Mouse (Mus musculus): Measurements from ENCODE around the gene Wfs1. TPM values are rescaled to one million over a fixed set of nuclear protein-coding genes. Genes with fewer than 3 reads are reported as not detected.

Gene Wfs1
- polyA plus RNA-seq, 1 experiment from 2014 or later, result 9.7 TPM

DNA sequence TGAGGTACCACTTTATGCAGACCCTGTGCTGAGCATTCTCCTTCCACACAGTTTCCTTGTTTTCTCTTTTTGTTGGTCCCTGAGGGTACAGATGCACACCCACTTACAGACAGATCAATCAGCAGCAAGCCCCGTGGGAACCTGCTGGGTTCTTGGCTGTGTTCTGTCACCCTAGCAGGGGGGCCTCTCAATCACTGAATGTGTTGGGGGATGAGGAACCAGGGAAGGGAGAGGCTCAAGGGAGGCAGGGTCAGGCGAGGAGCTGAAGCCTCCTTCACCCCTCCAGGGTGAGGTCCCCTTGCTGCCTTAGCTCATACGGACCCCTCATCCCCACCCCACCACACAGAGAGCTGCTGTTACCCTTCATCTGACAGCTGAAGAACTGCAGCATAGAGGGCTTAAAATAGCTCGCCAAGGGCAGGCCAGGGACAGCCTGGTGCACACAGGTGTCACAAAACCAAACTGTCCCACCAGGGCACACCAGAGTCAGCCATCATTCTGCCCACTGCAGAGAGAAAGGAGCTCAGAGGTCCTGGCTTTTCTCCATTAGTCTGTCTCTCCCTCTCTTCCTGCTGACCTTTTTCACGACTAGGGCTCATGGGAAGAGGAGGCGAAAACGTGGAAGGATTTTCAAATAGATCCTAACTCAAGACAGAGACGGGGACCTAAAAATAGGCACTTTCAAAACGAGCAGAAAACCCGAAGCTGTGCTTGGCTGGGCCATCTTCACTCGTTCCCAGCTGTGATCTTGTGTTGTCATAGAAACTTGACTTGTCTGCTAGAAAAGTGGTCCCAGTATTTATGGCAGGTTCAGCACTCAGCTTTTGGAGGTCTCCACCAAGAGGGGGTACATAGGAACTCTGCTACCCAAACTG, 64.9 kb downstream of the Wfs1 start:
- Histone ChIP-seq H3K4me2 (replicated peaks) (no peak overlapping the region), H3K9me3 (no peaks in the 10 kb centered on the region), H3K9ac (no peak overlapping the region), H3K27me3 (no peaks in the 10 kb centered on the region; the same call in 1 of the 2 replicates), H3K36me3 (no peaks in the 10 kb centered on the region), H3K4me3 (no peak overlapping the region), H3K4me1 (no peaks in the 10 kb centered on the region), H3K27ac (no peak overlapping the region)
- no peak for ATAC-seq (ENCODE audit: insufficient number of reproducible peaks, insufficient read depth, low FRiP score, low TSS enrichment)
- 47% methylated on average over 11 of the region's 11 CpGs for WGBS

DNA sequence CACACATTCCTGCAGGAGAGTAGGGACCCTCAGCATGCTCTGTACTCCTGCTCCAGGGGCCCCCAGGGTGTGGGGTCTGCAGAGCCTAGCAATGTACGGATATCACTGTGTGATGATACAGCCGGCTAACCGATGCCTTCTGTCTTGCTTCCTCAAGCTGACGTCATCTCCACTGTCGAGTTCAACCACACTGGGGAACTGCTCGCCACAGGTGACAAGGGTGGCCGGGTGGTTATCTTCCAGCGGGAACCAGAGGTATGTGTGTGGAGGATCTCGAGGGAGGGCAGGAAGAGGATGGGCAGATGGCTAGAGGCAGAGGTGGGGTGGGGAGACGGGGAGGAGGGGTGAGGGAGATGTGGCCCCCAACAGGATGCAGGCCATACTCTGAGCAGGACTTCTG, 66.2 kb downstream of the Wfs1 start:
- Histone ChIP-seq H3K4me1 (no peaks in the 10 kb centered on the region), H3K9ac (no peak overlapping the region), H3K27me3 (no peaks in the 10 kb centered on the region; the same call in 1 of the 2 replicates), H3K4me2 (replicated peaks) (no peak overlapping the region), H3K4me3 (no peak overlapping the region), H3K36me3 (no peaks in the 10 kb centered on the region), H3K27ac (no peak overlapping the region), H3K9me3 (no peaks in the 10 kb centered on the region)
- ATAC-seq (ENCODE audit: insufficient number of reproducible peaks, insufficient read depth, low FRiP score, low TSS enrichment), result no peak
- WGBS, result 76% methylated on average over 10 of the region's 10 CpGs

- Histone ChIP-seq H3K27ac (no peak overlapping the region), H3K4me3 (no peak overlapping the region), H3K36me3 (no peaks in the 10 kb centered on the region), H3K27me3 (no peaks in the 10 kb centered on the region; the same call in 1 of the 2 replicates), H3K4me1 (no peaks in the 10 kb centered on the region), H3K9ac (no peak overlapping the region), H3K9me3 (no peaks in the 10 kb centered on the region), H3K4me2 (replicated peaks) (no peak overlapping the region)
- ATAC-seq (ENCODE audit: insufficient number of reproducible peaks, insufficient read depth, low FRiP score, low TSS enrichment), result no peak
- 80% methylated on average over 1 of the region's 1 CpGs for WGBS
Observed at GRCm38 (mm10) chr5:36921871-36922270, 67.1 kb downstream of the Wfs1 start.

DNA sequence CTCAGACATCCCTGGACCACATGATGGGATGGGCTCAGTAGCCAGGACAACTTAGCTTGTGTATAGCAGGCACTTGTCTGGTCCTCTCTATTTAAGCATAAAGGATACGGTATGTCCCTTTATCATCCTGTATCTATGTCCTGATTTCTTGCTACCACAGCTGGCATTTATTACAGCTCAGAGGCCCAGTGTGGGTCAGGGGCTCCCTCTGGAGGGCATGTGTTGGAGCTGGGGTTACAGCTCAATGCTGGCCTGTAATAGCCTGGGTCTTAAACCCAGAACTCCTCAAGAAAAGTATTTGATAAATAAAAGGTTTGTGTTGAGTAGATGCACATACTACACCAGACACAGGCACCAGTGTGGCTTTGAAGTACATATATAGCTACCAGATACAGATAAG, 68.9 kb downstream of the Wfs1 start:
- Histone ChIP-seq H3K27me3 (no peaks in the 10 kb centered on the region; the same call in 1 of the 2 replicates), H3K4me3 (no peak overlapping the region), H3K36me3 (no peaks in the 10 kb centered on the region), H3K9me3 (no peaks in the 10 kb centered on the region), H3K27ac (no peak overlapping the region), H3K4me2 (replicated peaks) (no peak overlapping the region), H3K9ac (no peak overlapping the region), H3K4me1 (no peaks in the 10 kb centered on the region)
- no peak for ATAC-seq (ENCODE audit: insufficient number of reproducible peaks, insufficient read depth, low FRiP score, low TSS enrichment)
- 16% methylated on average over 1 of the region's 1 CpGs for WGBS

GRCm38 (mm10) chr5:36918016-36918415, 71.0 kb downstream of the Wfs1 start:
- no peak for ATAC-seq (ENCODE audit: insufficient number of reproducible peaks, insufficient read depth, low FRiP score, low TSS enrichment)
- H3K27ac ChIP-seq, result no peak overlapping the region
- H3K36me3 ChIP-seq, result no peaks in the 10 kb centered on the region
- H3K27me3 ChIP-seq, result no peaks in the 10 kb centered on the region
- H3K4me3 ChIP-seq, result no peak overlapping the region
- no peaks in the 10 kb centered on the region for H3K4me1 ChIP-seq
- 76% methylated on average over 7 of the region's 7 CpGs for WGBS
- no peaks in the 10 kb centered on the region for H3K9me3 ChIP-seq
- H3K9ac ChIP-seq, result no peak overlapping the region
- no peak overlapping the region for H3K4me2 ChIP-seq (replicated peaks)

DNA sequence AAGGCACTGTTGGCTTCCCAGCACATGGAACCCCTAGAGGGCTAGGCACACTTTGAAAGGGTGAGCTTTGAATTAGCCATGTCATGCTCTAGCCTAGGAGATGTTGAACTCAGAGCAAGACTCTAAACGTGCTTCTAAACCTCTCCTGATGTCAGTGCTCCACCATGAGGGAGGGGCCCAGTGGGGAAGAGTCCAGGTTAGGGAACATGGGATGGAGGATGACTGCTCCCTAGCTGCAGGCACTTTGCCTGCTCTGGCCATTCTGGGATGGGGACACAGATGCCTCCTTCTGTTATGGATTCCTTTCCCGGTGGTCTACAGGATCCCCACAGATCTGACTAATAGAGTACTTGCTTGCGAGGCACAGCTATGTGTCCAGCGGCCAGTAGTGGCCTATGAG, 71.8 kb downstream of the Wfs1 start:
- Histone ChIP-seq H3K9ac (no peak overlapping the region), H3K4me2 (replicated peaks) (no peak overlapping the region), H3K4me3 (no peak overlapping the region), H3K27ac (no peak overlapping the region), H3K9me3 (no peaks in the 10 kb centered on the region), H3K36me3 (no peaks in the 10 kb centered on the region), H3K27me3 (0 out of 2 replicates have a peak, but pooled peaks cover 3% of the 10 kb centered on the region), H3K4me1 (no peaks in the 10 kb centered on the region)
- ATAC-seq (ENCODE audit: insufficient number of reproducible peaks, insufficient read depth, low FRiP score, low TSS enrichment), result no peak
- WGBS, result 65% methylated on average over 4 of the region's 4 CpGs

DNA sequence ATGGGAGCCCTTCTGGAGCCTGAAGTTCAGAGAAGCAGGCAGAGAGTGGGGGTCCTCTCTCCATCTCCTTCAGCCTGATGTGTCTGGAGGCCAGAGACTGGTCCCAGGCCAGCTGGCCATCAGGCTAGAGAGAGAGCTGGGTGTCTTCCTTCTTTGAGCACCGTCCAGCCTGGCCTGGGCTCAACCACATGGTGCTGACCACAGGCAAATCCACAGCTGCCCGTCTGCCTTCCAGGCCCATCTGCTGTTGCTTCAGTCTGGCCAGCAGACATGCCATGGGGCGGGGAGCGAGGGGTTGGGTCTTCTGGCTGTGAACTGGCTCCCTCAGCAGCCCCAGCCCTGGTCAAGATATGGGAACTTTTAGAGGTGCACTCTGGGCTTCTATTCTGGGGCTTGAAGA, 72.4 kb downstream of the Wfs1 start:
- WGBS, result 72% methylated on average over 4 of the region's 4 CpGs
- no peak for ATAC-seq (ENCODE audit: insufficient number of reproducible peaks, insufficient read depth, low FRiP score, low TSS enrichment)
- H3K36me3 ChIP-seq, result no peaks in the 10 kb centered on the region
- H3K4me2 ChIP-seq (replicated peaks), result no peak overlapping the region
- no peak overlapping the region for H3K9ac ChIP-seq
- 0 out of 2 replicates have a peak, but pooled peaks cover 3% of the 10 kb centered on the region for H3K27me3 ChIP-seq
- no peak overlapping the region for H3K27ac ChIP-seq
- H3K9me3 ChIP-seq, result no peaks in the 10 kb centered on the region
- no peaks in the 10 kb centered on the region for H3K4me1 ChIP-seq
- H3K4me3 ChIP-seq, result no peak overlapping the region

Other genes with a start within 250 kb of the Wfs1 start
- 32.0 and 32.2 TPM in 2 replicates for gene Bloc1s4, start 240.6 kb downstream of the Wfs1 start, polyA plus RNA-seq (2016; fragmentation: Nextera tagmentation; extraction: Ambion mirVana)
- 673 and 717 TPM in 2 replicates for gene Mrfap1, start 192.4 kb downstream of the Wfs1 start, polyA plus RNA-seq (2016; fragmentation: Nextera tagmentation; extraction: Ambion mirVana)
- gene Man2b2, start 158.6 kb downstream of the Wfs1 start, polyA plus RNA-seq (2016; fragmentation: Nextera tagmentation; extraction: Ambion mirVana), result 10.3 and 11.7 TPM in 2 replicates
- 1.1 and 1.8 TPM in 2 replicates for gene Ppp2r2c, start 120.7 kb downstream of the Wfs1 start, polyA plus RNA-seq (2016; fragmentation: Nextera tagmentation; extraction: Ambion mirVana)
- not detected in 2 replicates for gene Gm1043, start 96.2 kb upstream of the Wfs1 start, polyA plus RNA-seq (2016; fragmentation: Nextera tagmentation; extraction: Ambion mirVana)